In genomic region chr3:85385371-85385770, GRCm38 (mm10) we compare ENCODE assay signal across 12 mouse cellular contexts.
A peak's percentile ranks its signal among the peaks of the same experiment; 100 is the strongest.
DNase-seq lines count a peak whose midpoint lies in the region.
"Had no signal": no experiment of that assay in that cellular context is flagged by ENCODE, and none has a peak within 500 bp of the region (broad histone marks: within the 10 kb centered on the region; RNA-seq: fewer than 3 reads in every experiment).

No protein-coding gene starts in this region.

- DNase-seq in adrenal gland, adult 2 months = peak; percentile 71
- DNase-seq in adrenal gland, postnatal 4 days (ENCODE audit: low spot score in 2 of 2) = no peak
- DNase-seq in adrenal gland, postnatal 10 days = peak; percentile 56
- DNase-seq in adrenal gland, postnatal 25 days = peak; percentile 15
- no peak for DNase-seq in left cerebral cortex, postnatal 10 days (ENCODE audit: extremely low spot score in 1 of 2, low spot score in 2 of 2)
- DNase-seq in gastrocnemius, postnatal 10 days = no peak
- DNase-seq in cerebellum, postnatal 10 days = no peak
- DNase-seq: B cell, adult 2 months; cerebellum, adult 11-12 months; cerebellum, adult 2 months; cerebellum, adult 9-10 months; forebrain, postnatal 0 days had no signal

- intact Hi-C loops in left cerebral cortex, postnatal 10 days (cut with DNase I) = no loop called here

Comparison
In these comparisons a context has a peak if more than half of its experiments do, and no peak if none do; other contexts are left out.
1. DNase-seq: peak in adrenal gland, adult 2 months (single experiment), adrenal gland, postnatal 10 days (single experiment) and adrenal gland, postnatal 25 days (single experiment); none in adrenal gland, postnatal 4 days (0 of 2), left cerebral cortex, postnatal 10 days (0 of 2), gastrocnemius, postnatal 10 days (single experiment) and cerebellum, postnatal 10 days (0 of 2).